15 mouse cellular contexts compared by ENCODE assay signal in genomic region chr2:22620030-22620429, GRCm38 (mm10). TPM values are rescaled to one million over a fixed set of nuclear protein-coding genes. Genes with fewer than 3 reads are reported as not detected.
A peak's percentile ranks its signal among the peaks of the same experiment; 100 is the strongest.
DNase-seq lines count a peak whose midpoint lies in the region; ATAC-seq and TF ChIP-seq lines count a peak whose summit lies in the region.
"Had no signal": no experiment of that assay in that cellular context is flagged by ENCODE, and none has a peak within 500 bp of the region (broad histone marks: within the 10 kb centered on the region; RNA-seq: fewer than 3 reads in every experiment).

No protein-coding gene starts in this region.

- H3K36me3 ChIP-seq in midbrain, embryonic 11.5 days (ENCODE audit: control insufficient read depth, insufficient read depth, low read length) = no peaks in the 10 kb centered on the region
- H3K36me3 ChIP-seq in midbrain, embryonic 10.5 days = no peaks in the 10 kb centered on the region
- no peaks in the 10 kb centered on the region for H3K36me3 ChIP-seq in forebrain, embryonic 11.5 days (ENCODE audit: control insufficient read depth, insufficient read depth, low read length)
- H3K36me3 ChIP-seq in hindbrain, embryonic 15.5 days = no peaks in the 10 kb centered on the region
- no peaks in the 10 kb centered on the region for H3K36me3 ChIP-seq in neural tube, embryonic 15.5 days
- H3K36me3 ChIP-seq: liver, embryonic 13.5 days; stomach, embryonic 15.5 days had no signal

- DNase-seq in midbrain, embryonic 11.5 days (ENCODE audit: low spot score, missing footprints) = peak; percentile 90
- no peak for DNase-seq in midbrain, embryonic 10.5 days (ENCODE audit: low spot score)
- DNase-seq in forebrain, embryonic 11.5 days (ENCODE audit: low spot score) = peak; percentile 56
- DNase-seq in lung, adult 2 months = no peak
- no peak for DNase-seq in heart, adult 9 months (ENCODE audit: low spot score in 2 of 2)
- no peak for DNase-seq in kidney, adult 8-10 months
- DNase-seq: adrenal gland, adult 2 months; B cell, adult 2 months; cerebellum, adult 11 months; liver, embryonic 13.5 days; lung, postnatal 36 days had no signal

- H3K4me2 ChIP-seq in midbrain, embryonic 11.5 days = no peak overlapping the region
- peak overlapping the region; percentile 35; the same call in 1 of the 2 replicates for H3K4me2 ChIP-seq in forebrain, embryonic 11.5 days (ENCODE audit: low read depth, low read length, severe bottlenecking)
- peak overlapping the region; percentile 77 for H3K4me2 ChIP-seq in hindbrain, embryonic 15.5 days
- peak overlapping the region; percentile 79 for H3K4me2 ChIP-seq in neural tube, embryonic 15.5 days
- H3K4me2 ChIP-seq: liver, embryonic 13.5 days; stomach, embryonic 15.5 days had no signal

- H3K27ac ChIP-seq in midbrain, embryonic 11.5 days (ENCODE audit: low read depth, low read length) = no peak overlapping the region
- no peak overlapping the region for H3K27ac ChIP-seq in midbrain, embryonic 10.5 days (replicated peaks)
- H3K27ac ChIP-seq in forebrain, embryonic 11.5 days (ENCODE audit: low read depth, low read length) = peak overlapping the region; percentile 79; the same call in 1 of the 2 replicates
- H3K27ac ChIP-seq in hindbrain, embryonic 15.5 days (replicated peaks) = peak overlapping the region; percentile 96
- H3K27ac ChIP-seq in neural tube, embryonic 15.5 days (replicated peaks) = peak overlapping the region; percentile 93
- H3K27ac ChIP-seq: liver, embryonic 13.5 days; stomach, embryonic 15.5 days had no signal

- H3K27me3 ChIP-seq in midbrain, embryonic 11.5 days (ENCODE audit: control insufficient read depth, insufficient read depth, low read length) = peaks cover 68% of the 10 kb centered on the region
- H3K27me3 ChIP-seq in midbrain, embryonic 10.5 days (ENCODE audit: low read depth, poor library complexity, severe bottlenecking) = peaks cover 86% of the 10 kb centered on the region
- H3K27me3 ChIP-seq in forebrain, embryonic 11.5 days (ENCODE audit: control insufficient read depth, insufficient read depth, low read length) = peaks cover 60% of the 10 kb centered on the region
- H3K27me3 ChIP-seq in hindbrain, embryonic 15.5 days = peaks cover 29% of the 10 kb centered on the region; the same call in 1 of the 2 replicates
- peaks cover 37% of the 10 kb centered on the region for H3K27me3 ChIP-seq in neural tube, embryonic 15.5 days (replicated peaks)

- no peaks in the 10 kb centered on the region for H3K9me3 ChIP-seq in midbrain, embryonic 11.5 days (ENCODE audit: control insufficient read depth, low read length)
- H3K9me3 ChIP-seq in midbrain, embryonic 10.5 days (replicated peaks) = no peaks in the 10 kb centered on the region; the same call in 1 of the 2 replicates
- H3K9me3 ChIP-seq in forebrain, embryonic 11.5 days (ENCODE audit: control insufficient read depth, low read length) = no peaks in the 10 kb centered on the region
- H3K9me3 ChIP-seq in hindbrain, embryonic 15.5 days = no peaks in the 10 kb centered on the region
- no peaks in the 10 kb centered on the region for H3K9me3 ChIP-seq in neural tube, embryonic 15.5 days (replicated peaks)
- H3K9me3 ChIP-seq: liver, embryonic 13.5 days; stomach, embryonic 15.5 days had no signal

- peaks cover 20% of the 10 kb centered on the region for H3K4me1 ChIP-seq in midbrain, embryonic 11.5 days (ENCODE audit: control insufficient read depth, insufficient read depth, low read length)
- peaks cover 50% of the 10 kb centered on the region for H3K4me1 ChIP-seq in midbrain, embryonic 10.5 days
- H3K4me1 ChIP-seq in forebrain, embryonic 11.5 days (replicated peaks; ENCODE audit: control insufficient read depth, insufficient read depth, low read length) = peaks cover 35% of the 10 kb centered on the region
- H3K4me1 ChIP-seq in hindbrain, embryonic 15.5 days (replicated peaks) = peaks cover 48% of the 10 kb centered on the region
- H3K4me1 ChIP-seq in neural tube, embryonic 15.5 days = peaks cover 42% of the 10 kb centered on the region
- H3K4me1 ChIP-seq in lung, adult 2 months (ENCODE audit: control insufficient read depth, insufficient read depth, low read length) = no peaks in the 10 kb centered on the region; the same call in 1 of the 2 replicates

- ATAC-seq in midbrain, embryonic 11.5 days (ENCODE audit: low FRiP score) = no peak
- peak; percentile 15; the same call in 1 of the 2 replicates for ATAC-seq in forebrain, embryonic 11.5 days (replicated peaks; ENCODE audit: low FRiP score)
- no peak for ATAC-seq in hindbrain, embryonic 15.5 days (ENCODE audit: low FRiP score, low read depth)
- ATAC-seq in neural tube, embryonic 15.5 days (ENCODE audit: low FRiP score) = no peak

- under 1% methylated on average over 6 of the region's 6 CpGs for WGBS in midbrain, embryonic 11.5 days
- 0% methylated on average over 6 of the region's 6 CpGs for WGBS in midbrain, embryonic 10.5 days
- WGBS in forebrain, embryonic 11.5 days = under 1% methylated on average over 6 of the region's 6 CpGs
- 3% methylated on average over 6 of the region's 6 CpGs for WGBS in hindbrain, embryonic 15.5 days
- WGBS in neural tube, embryonic 15.5 days = 0% methylated on average over 6 of the region's 6 CpGs
- 5% methylated on average over 6 of the region's 6 CpGs for WGBS in lung, adult 2 months

- no peak overlapping the region for H3K9ac ChIP-seq in midbrain, embryonic 11.5 days (ENCODE audit: low read length)
- peak overlapping the region; percentile 20; the same call in 1 of the 2 replicates for H3K9ac ChIP-seq in forebrain, embryonic 11.5 days (ENCODE audit: low read length)
- 0 out of 2 replicates have a peak overlapping the region, but pooled peaks have one; percentile 15 for H3K9ac ChIP-seq in hindbrain, embryonic 15.5 days
- 0 out of 2 replicates have a peak overlapping the region, but pooled peaks have one; percentile 3 for H3K9ac ChIP-seq in neural tube, embryonic 15.5 days (replicated peaks)
- H3K9ac ChIP-seq: liver, embryonic 13.5 days; stomach, embryonic 15.5 days had no signal

- no peak for TF ChIP-seq CTCF in lung, adult 2 months (IDR thresholded peaks at IDR 0.05; ENCODE audit: insufficient read depth, low read length)

- TF ChIP-seq POLR2A in lung, adult 2 months (IDR thresholded peaks at IDR 0.05; ENCODE audit: borderline replicate concordance, extremely low read depth, low read depth, low read length) = no peak

- H3K4me3 ChIP-seq in midbrain, embryonic 11.5 days (ENCODE audit: low read depth, low read length) = no peak overlapping the region
- H3K4me3 ChIP-seq in midbrain, embryonic 10.5 days = no peak overlapping the region
- H3K4me3 ChIP-seq in forebrain, embryonic 11.5 days (ENCODE audit: low read depth, low read length) = no peak overlapping the region
- 0 out of 2 replicates have a peak overlapping the region, but pooled peaks have one; percentile 8 for H3K4me3 ChIP-seq in hindbrain, embryonic 15.5 days
- peak overlapping the region; percentile 17; the same call in 1 of the 2 replicates for H3K4me3 ChIP-seq in neural tube, embryonic 15.5 days (replicated peaks)
- no peak overlapping the region for H3K4me3 ChIP-seq in lung, adult 2 months (replicated peaks; ENCODE audit: extremely low read depth, low read depth, low read length)
- H3K4me3 ChIP-seq: liver, embryonic 13.5 days; stomach, embryonic 15.5 days had no signal

RNA-seq across cellular contexts. Expression of gene Gad2, which starts 2.0 kb away (rescaled TPM):
- 15.1 and 24.0 TPM in 2 replicates for polyA plus RNA-seq in midbrain, embryonic 11.5 days (2014; fragmentation: Nextera tagmentation; extraction: Ambion mirVana)
- 4.0 and 13.4 TPM in 2 replicates for polyA plus RNA-seq in midbrain, embryonic 10.5 days (2016; fragmentation: Nextera tagmentation; extraction: Ambion mirVana)
- polyA plus RNA-seq in forebrain, embryonic 11.5 days (2014; fragmentation: Nextera tagmentation; extraction: Ambion mirVana) = 29.6 and 29.9 TPM in 2 replicates
- 40.7 and 41.7 TPM in 2 replicates for polyA plus RNA-seq in hindbrain, embryonic 15.5 days (2015; fragmentation: Nextera tagmentation; extraction: Ambion mirVana)
- 28.2 and 35.7 TPM in 2 replicates for polyA plus RNA-seq in neural tube, embryonic 15.5 days (2015; fragmentation: Nextera tagmentation; extraction: Ambion mirVana)
- polyA plus RNA-seq in lung, adult 2 months (2012; rRNA removed) = not detected in 2 replicates
- polyA plus RNA-seq: adrenal gland, adult 2 months; urinary bladder, adult 2 months had no signal

Comparison
In these comparisons a context has a peak if more than half of its experiments do, and no peak if none do; other contexts are left out.
1. DNase-seq: peak in midbrain, embryonic 11.5 days (single experiment) and forebrain, embryonic 11.5 days (single experiment); none in midbrain, embryonic 10.5 days (single experiment), lung, adult 2 months (single experiment), heart, adult 9 months (0 of 2) and kidney, adult 8-10 months (0 of 2).
2. H3K27ac ChIP-seq: peak in forebrain, embryonic 11.5 days (single experiment), hindbrain, embryonic 15.5 days (single experiment) and neural tube, embryonic 15.5 days (single experiment); none in midbrain, embryonic 11.5 days (single experiment) and midbrain, embryonic 10.5 days (single experiment).
3. H3K4me3 ChIP-seq: peak in hindbrain, embryonic 15.5 days (single experiment) and neural tube, embryonic 15.5 days (single experiment); none in midbrain, embryonic 11.5 days (single experiment), midbrain, embryonic 10.5 days (single experiment), forebrain, embryonic 11.5 days (single experiment) and lung, adult 2 months (single experiment).